Mouse (Mus musculus): ENCODE measurements around the gene Tesk1.

DNA sequence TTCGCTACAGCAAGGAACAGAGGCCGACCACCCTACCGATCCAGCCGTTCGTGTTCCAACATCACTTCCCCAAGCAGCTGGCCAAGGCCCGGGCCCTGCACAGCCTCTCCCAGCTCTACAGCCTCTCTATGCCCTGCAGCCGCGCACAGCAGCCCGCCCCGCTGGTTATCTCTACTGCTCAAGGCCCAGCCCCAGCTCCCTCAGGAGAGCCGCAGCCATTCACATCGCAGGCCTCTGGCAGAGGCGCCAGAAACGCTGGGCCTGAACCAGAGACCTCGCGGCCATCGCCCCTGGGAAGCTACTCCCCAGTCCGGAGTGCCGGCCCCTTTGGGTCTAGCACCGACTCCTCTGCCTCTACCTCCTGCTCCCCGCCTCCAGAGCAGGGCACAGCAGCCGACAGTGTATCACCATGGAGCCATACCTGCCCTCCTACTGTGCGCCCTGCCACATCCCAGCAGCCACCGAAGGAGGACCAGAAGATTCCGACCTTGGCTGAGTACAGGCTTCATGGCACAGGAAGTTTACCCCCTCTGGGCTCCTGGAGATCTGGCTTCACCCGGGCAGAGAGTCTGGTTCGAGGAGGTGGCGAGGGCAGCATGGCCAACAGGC, 20.0 kb upstream of the Tesk1 start:
- no peak for TF ChIP-seq POLR2A (IDR thresholded peaks at IDR 0.05; ENCODE audit: borderline replicate concordance, extremely low read depth, insufficient read depth, insufficient read length, poor library complexity, severe bottlenecking)
- no peak for TF ChIP-seq CTCF (IDR thresholded peaks at IDR 0.05; ENCODE audit: borderline replicate concordance, extremely low read depth, insufficient read depth, insufficient read length)

Measured in brain, embryonic 14.5 days (tissue).